Mouse (Mus musculus) ES-E14 (cell line): Measurements from ENCODE around the gene Kat5. TPM values are rescaled to one million over a fixed set of nuclear protein-coding genes. Genes with fewer than 3 reads are reported as not detected.

Source experiments
- DNase-seq: peaks from one replicate; pipeline ENCODE4 v3.0.0-alpha.2; 2013; ENCODE audit warnings: low read depth, low spot score
- H3K27ac ChIP-seq: 2 replicates; pipeline ENCODE4 v1.5.1; 2012; ENCODE audit warnings: low read depth, mild to moderate bottlenecking, low read length, moderate library complexity, mixed read lengths; ENCODE audit not compliant: poor library complexity, insufficient read depth, severe bottlenecking
- H3K36me3 ChIP-seq: 2 replicates; pipeline ENCODE4 v1.6.1; 2012; ENCODE audit warnings: mild to moderate bottlenecking, low read length, moderate library complexity, mixed read lengths; ENCODE audit not compliant: control insufficient read depth, poor library complexity, insufficient read depth, severe bottlenecking
- H3K4me1 ChIP-seq, 2 experiments: fragments of 150-350 bp in 1 of 2; sonication (generic) in 1 of 2; 2 replicates each; pipeline ENCODE4 v1.6.1; 2012; ENCODE audit warnings: low read length in 2 of 2, mild to moderate bottlenecking in 1 of 2, mixed read lengths in 1 of 2; ENCODE audit not compliant: control insufficient read depth in 2 of 2, insufficient read depth in 2 of 2, poor library complexity in 1 of 2
- H3K4me3 ChIP-seq, 2 experiments: fragments of 150-350 bp in 1 of 2; sonication (generic) in 1 of 2; 2 replicates each; pipeline ENCODE4 v1.5.1; 2012; ENCODE audit warnings: low read length in 2 of 2, low read depth in 1 of 2, mild to moderate bottlenecking in 1 of 2, mixed read lengths in 1 of 2; ENCODE audit not compliant: insufficient read depth in 1 of 2, poor library complexity in 1 of 2, severe bottlenecking in 1 of 2
- H3K9ac ChIP-seq: 2 replicates; pipeline ENCODE4 v1.6.1; 2012; ENCODE audit warnings: low read depth, mild to moderate bottlenecking, low read length, mixed read lengths; ENCODE audit not compliant: poor library complexity, insufficient read depth, severe bottlenecking
- H3K9me3 ChIP-seq: fragments of 150-350 bp; sonication (generic); 2 replicates; pipeline ENCODE4 v1.6.1; 2012; ENCODE audit warnings: low read depth, mild to moderate bottlenecking, low read length; ENCODE audit not compliant: control insufficient read depth, insufficient read depth
- CHD2 ChIP-seq: IDR thresholded peaks from 2 replicates; pipeline ENCODE4 v1.6.1; 2014; ENCODE audit warnings: mild to moderate bottlenecking, low read depth, low read length, inconsistent platforms
- HCFC1 ChIP-seq: IDR thresholded peaks from 2 replicates; pipeline ENCODE4 v1.6.1; 2012; ENCODE audit warnings: low read length, inconsistent platforms, borderline replicate concordance; ENCODE audit not compliant: insufficient read depth
- MAFK ChIP-seq: IDR thresholded peaks from 2 replicates; pipeline ENCODE4 v1.6.1; 2014; ENCODE audit warnings: mild to moderate bottlenecking, low read depth, low read length, inconsistent platforms; ENCODE audit not compliant: insufficient read depth
- ZC3H11A ChIP-seq: IDR thresholded peaks from 2 replicates; pipeline ENCODE4 v1.6.1; 2012; ENCODE audit warnings: low read depth, mild to moderate bottlenecking, inconsistent platforms, low read length, borderline replicate concordance
- ZNF384 ChIP-seq: IDR thresholded peaks from 2 replicates; pipeline ENCODE4 v1.6.1; 2012; ENCODE audit warnings: low read depth, low read length, inconsistent platforms
- in situ Hi-C, 2 experiments: fragments of 600-800 bp; cut with MboI; formaldehyde crosslinking; loops; one replicate each; pipeline ENCODE4 v1.15.1; 2025; ENCODE audit warnings: low sequenced_read_pairs in 2 of 2, inconsistent platforms in 1 of 2; ENCODE audit not compliant: unreplicated experiment in 2 of 2
- total RNA-seq: library from RNA; depleted of rRNA; stranded (reverse); fragments of 300-350 nt; gene quantifications from 2 replicates; pipeline ENCODE4 v1.2.3, GENCODE M21; 2012

Kat5 gene
- total RNA-seq, 1 experiment, result 52.2 TPM

- in situ Hi-C loops, result no loop called here
- no peak for TF ChIP-seq ZC3H11A
- no peak for TF ChIP-seq MAFK
- no peak for TF ChIP-seq CHD2
- TF ChIP-seq HCFC1, result no peak
- TF ChIP-seq ZNF384, result no peak
- H3K4me1 ChIP-seq, result peaks cover 1 to 8% of the 10 kb centered on the region in 2 experiments; a peak in 2 of 4 replicates
- H3K9me3 ChIP-seq, result no peaks in the 10 kb centered on the region
- H3K9ac ChIP-seq, result no peak overlapping the region
- no peaks in the 10 kb centered on the region for H3K36me3 ChIP-seq
- no peak overlapping the region for H3K4me3 ChIP-seq
- H3K27ac ChIP-seq, result no peak overlapping the region
- DNase-seq, result no peak
Measured at GRCm38 (mm10) chr19:5614953-5615352, 4.9 kb upstream of the Kat5 start.

- no peak overlapping the region for H3K27ac ChIP-seq
- in situ Hi-C loops, result no loop called here
- no peak overlapping the region for H3K9ac ChIP-seq
- peaks cover 11% of the 10 kb centered on the region; the same call in 1 of the 2 replicates for H3K36me3 ChIP-seq
- no peak overlapping the region for H3K4me3 ChIP-seq
- no peak for TF ChIP-seq ZNF384
- no peak for TF ChIP-seq MAFK
- no peak for TF ChIP-seq CHD2
- TF ChIP-seq HCFC1, result no peak
- no peak for TF ChIP-seq ZC3H11A
- peaks cover 1 to 11% of the 10 kb centered on the region in 2 experiments; a peak in 2 of 4 replicates for H3K4me1 ChIP-seq
- H3K9me3 ChIP-seq, result no peaks in the 10 kb centered on the region
- DNase-seq, result no peak
Measured at GRCm38 (mm10) chr19:5612762-5613411, 2.9 kb upstream of the Kat5 start.

GRCm38 (mm10) chr19:5611973-5612372 lies 1.9 kb upstream of the Kat5 start:
- no peak for TF ChIP-seq MAFK
- H3K9ac ChIP-seq, result no peak overlapping the region
- no peak overlapping the region for H3K4me3 ChIP-seq
- no peaks in the 10 kb centered on the region for H3K9me3 ChIP-seq
- peaks cover 1 to 11% of the 10 kb centered on the region in 2 experiments; a peak in 2 of 4 replicates for H3K4me1 ChIP-seq
- no peak overlapping the region for H3K27ac ChIP-seq
- peaks cover 20% of the 10 kb centered on the region; the same call in 1 of the 2 replicates for H3K36me3 ChIP-seq
- no peak for DNase-seq
- in situ Hi-C loops, result no loop called here

GRCm38 (mm10) chr19:5609171-5609546 lies 878 bp downstream of the Kat5 start:
- Histone ChIP-seq H3K36me3 (peaks cover 46% of the 10 kb centered on the region), H3K9me3 (no peaks in the 10 kb centered on the region), H3K9ac (peak overlapping the region; percentile 57), H3K27ac (no peak overlapping the region), H3K4me1 (peaks cover 1 to 11% of the 10 kb centered on the region in 2 experiments; a peak in 2 of 4 replicates), H3K4me3 (peak overlapping the region; percentile 93 to 95)
- in situ Hi-C loops, result no loop called here
- no peak for DNase-seq
- TF ChIP-seq ZNF384 (no peak), CHD2 (no peak), HCFC1 (no peak), MAFK (no peak), ZC3H11A (no peak)

- Histone ChIP-seq H3K9ac (no peak overlapping the region), H3K4me1 (peaks cover 1 to 11% of the 10 kb centered on the region in 2 experiments; a peak in 2 of 4 replicates), H3K4me3 (no peak overlapping the region), H3K9me3 (no peaks in the 10 kb centered on the region), H3K27ac (no peak overlapping the region), H3K36me3 (peaks cover 50% of the 10 kb centered on the region)
- no peak for TF ChIP-seq ZC3H11A
- no peak for TF ChIP-seq ZNF384
- TF ChIP-seq MAFK, result no peak
- no peak for TF ChIP-seq HCFC1
- no peak for TF ChIP-seq CHD2
- in situ Hi-C loops, result no loop called here
- no peak for DNase-seq
Measured at GRCm38 (mm10) chr19:5608707-5609106, 1.3 kb downstream of the Kat5 start.
